Mouse (Mus musculus): ENCODE measurements around the gene Rarb. TPM values are rescaled to one million over a fixed set of nuclear protein-coding genes. Genes with fewer than 3 reads are reported as not detected.
"Not testable (repeated sequence)": the region's sequence is repeated elsewhere in the genome, so short reads cannot be mapped to it uniquely, and the experiment has no call there.

Gene Rarb
- polyA plus RNA-seq, 1 experiment from 2014 or later: 6.1 TPM

DNA sequence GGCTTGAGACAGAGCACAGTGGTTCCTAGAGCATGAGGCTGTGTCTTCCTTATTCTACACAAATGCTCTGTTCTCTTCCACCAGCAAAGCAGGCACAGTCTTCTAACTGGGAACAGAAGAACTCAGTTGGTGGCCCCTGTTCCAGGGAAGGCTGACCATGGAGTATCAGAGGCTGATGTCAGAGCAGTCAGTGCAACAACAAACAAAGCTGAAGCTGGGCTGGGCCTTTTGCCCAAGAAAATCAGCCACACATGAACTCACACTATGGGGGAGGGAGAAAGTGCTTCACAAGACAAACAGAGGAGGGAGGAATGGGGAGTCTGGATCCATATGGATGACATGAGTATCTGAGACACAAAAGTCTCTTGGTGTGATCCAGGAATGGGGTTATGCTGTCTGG, 56.2 kb downstream of the Rarb start:
- H3K4me3 ChIP-seq: no peak overlapping the region
- no peak overlapping the region for H3K27ac ChIP-seq
- no peaks in the 10 kb centered on the region for H3K36me3 ChIP-seq (ENCODE audit: poor library complexity, severe bottlenecking)
- no peaks in the 10 kb centered on the region for H3K9me3 ChIP-seq (replicated peaks)
- H3K4me1 ChIP-seq: 0 out of 2 replicates have a peak, but pooled peaks cover 4% of the 10 kb centered on the region
- ATAC-seq: no peak
- no peak overlapping the region for H3K4me2 ChIP-seq
- H3K27me3 ChIP-seq: no peaks in the 10 kb centered on the region
- H3K9ac ChIP-seq: no peak overlapping the region

DNA sequence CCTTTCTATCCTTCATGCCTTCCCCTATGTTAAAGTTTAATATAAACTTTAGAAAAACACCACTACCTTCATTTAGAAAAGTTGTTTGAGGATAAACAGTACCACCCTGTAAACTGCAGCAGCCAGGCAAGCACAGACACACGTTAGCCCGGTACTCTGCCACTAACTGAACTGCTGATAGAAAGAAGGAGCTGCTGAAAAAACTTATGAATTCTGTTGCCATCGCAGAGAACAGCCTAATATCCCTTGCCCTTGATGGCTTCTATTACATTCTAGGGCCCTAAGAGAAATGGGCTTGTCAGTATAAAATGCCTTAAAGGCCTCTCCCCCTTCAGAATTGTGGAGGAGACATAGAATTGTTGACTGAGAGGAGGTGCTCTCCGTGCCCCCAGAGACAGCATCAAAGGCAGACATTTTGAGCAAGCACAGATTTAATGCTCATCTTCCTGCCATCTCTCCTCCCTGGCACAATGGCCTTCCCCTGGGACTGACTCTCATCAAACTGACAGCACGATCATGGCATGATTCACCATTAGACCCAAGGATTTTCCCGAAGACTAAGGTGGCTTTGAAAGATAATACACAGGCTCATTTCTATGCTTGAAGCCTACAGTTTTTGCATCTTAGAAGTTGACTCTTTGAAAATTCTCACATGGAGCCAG, 60.1 kb downstream of the Rarb start:
- no peak overlapping the region for H3K9ac ChIP-seq
- ATAC-seq: 0 out of 2 replicates have a peak, but pooled peaks have one; percentile 27
- no peaks in the 10 kb centered on the region for H3K27me3 ChIP-seq
- H3K4me2 ChIP-seq: no peak overlapping the region
- H3K36me3 ChIP-seq (ENCODE audit: poor library complexity, severe bottlenecking): no peaks in the 10 kb centered on the region
- no peaks in the 10 kb centered on the region for H3K9me3 ChIP-seq (replicated peaks)
- H3K4me3 ChIP-seq: no peak overlapping the region
- 0 out of 2 replicates have a peak, but pooled peaks cover 4% of the 10 kb centered on the region for H3K4me1 ChIP-seq
- WGBS: 76% methylated on average over 6 of the region's 6 CpGs
- no peak overlapping the region for H3K27ac ChIP-seq

DNA sequence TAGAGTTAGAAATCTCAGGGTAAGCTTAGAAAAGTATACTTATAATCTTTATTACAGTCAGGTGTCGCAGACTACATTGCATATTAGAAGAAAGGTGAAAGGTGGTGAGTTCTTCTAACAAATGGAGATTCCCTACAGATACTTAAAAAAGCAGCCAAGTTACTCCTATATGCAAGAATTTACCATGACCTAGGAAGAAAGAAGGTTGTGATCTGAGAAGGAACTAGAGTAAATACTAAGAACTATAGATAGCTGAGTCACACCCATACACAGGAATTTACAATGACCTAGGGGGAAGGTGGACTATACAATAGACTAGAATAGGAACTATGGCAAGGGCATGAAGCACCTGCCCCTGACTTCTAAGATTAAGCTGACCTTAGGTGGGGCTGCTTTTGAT, 63.4 kb downstream of the Rarb start:
- H3K4me1 ChIP-seq; H3K4me3 ChIP-seq; H3K9me3 ChIP-seq (replicated peaks); H3K4me2 ChIP-seq; H3K27ac ChIP-seq; H3K9ac ChIP-seq; H3K27me3 ChIP-seq; ATAC-seq; H3K36me3 ChIP-seq (ENCODE audit: poor library complexity, severe bottlenecking): not testable (repeated sequence)
- WGBS: 98% methylated on average over 1 of the region's 1 CpGs

DNA sequence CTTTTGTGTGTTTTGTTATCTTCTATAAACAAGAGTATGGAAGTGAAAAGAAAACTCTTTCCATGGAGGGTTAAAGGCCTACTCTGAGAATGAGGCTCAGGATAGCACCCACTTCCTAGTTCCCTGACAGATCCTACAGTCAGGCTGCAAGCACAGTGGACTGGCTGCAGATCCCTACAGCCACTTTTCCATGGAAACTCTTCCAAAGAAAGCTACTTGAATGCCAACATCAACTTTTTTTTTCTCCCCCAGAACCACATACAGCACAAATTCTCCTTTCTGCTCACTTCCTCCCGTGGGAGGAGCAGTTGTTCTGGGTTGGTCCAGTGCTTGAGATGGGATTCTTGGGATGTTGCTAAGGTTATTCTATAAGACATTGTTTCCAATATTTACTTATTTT, 66.3 kb downstream of the Rarb start:
- Histone ChIP-seq H3K36me3 (ENCODE audit: poor library complexity, severe bottlenecking) (no peaks in the 10 kb centered on the region), H3K9me3 (replicated peaks) (no peaks in the 10 kb centered on the region), H3K4me1 (no peaks in the 10 kb centered on the region), H3K9ac (no peak overlapping the region), H3K4me2 (no peak overlapping the region), H3K4me3 (no peak overlapping the region), H3K27ac (no peak overlapping the region), H3K27me3 (peaks cover 5% of the 10 kb centered on the region; the same call in 1 of the 2 replicates)
- no peak for ATAC-seq
- 75% methylated on average over 1 of the region's 1 CpGs for WGBS

DNA sequence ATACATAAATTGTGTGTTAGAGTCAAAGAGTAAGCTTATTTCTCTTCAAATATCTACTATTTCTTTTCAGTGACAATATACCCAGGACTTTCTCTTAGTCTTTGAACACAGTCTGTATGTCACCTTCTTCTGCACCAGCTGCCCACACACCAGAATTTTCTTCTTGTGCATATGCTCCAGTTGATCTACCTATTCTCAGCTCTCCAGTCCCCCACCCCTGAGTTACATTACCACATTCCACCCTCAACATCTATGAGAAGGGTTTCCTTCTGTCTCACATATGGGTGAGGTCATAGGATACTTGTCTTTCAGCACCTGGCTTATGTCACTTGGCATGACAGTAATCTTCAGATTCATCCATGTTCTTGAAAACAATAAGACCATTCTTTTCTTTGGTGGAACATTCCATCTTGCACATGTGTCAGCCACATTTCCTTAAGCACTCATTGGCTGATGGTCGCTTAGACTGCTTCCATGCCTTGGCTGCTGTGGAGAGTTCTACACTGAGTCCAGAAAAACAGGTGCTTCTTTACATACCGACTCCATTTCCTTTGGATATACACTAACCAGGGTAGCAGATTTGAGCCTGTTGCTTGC, 71.9 kb downstream of the Rarb start:
- H3K4me2 ChIP-seq: no peak overlapping the region
- 88% methylated on average over 2 of the region's 2 CpGs for WGBS
- no peaks in the 10 kb centered on the region for H3K9me3 ChIP-seq (replicated peaks)
- no peak overlapping the region for H3K4me3 ChIP-seq
- ATAC-seq: no peak
- H3K27me3 ChIP-seq: peaks cover 14% of the 10 kb centered on the region
- H3K27ac ChIP-seq: no peak overlapping the region
- no peaks in the 10 kb centered on the region for H3K36me3 ChIP-seq (ENCODE audit: poor library complexity, severe bottlenecking)
- H3K4me1 ChIP-seq: no peaks in the 10 kb centered on the region
- no peak overlapping the region for H3K9ac ChIP-seq

DNA sequence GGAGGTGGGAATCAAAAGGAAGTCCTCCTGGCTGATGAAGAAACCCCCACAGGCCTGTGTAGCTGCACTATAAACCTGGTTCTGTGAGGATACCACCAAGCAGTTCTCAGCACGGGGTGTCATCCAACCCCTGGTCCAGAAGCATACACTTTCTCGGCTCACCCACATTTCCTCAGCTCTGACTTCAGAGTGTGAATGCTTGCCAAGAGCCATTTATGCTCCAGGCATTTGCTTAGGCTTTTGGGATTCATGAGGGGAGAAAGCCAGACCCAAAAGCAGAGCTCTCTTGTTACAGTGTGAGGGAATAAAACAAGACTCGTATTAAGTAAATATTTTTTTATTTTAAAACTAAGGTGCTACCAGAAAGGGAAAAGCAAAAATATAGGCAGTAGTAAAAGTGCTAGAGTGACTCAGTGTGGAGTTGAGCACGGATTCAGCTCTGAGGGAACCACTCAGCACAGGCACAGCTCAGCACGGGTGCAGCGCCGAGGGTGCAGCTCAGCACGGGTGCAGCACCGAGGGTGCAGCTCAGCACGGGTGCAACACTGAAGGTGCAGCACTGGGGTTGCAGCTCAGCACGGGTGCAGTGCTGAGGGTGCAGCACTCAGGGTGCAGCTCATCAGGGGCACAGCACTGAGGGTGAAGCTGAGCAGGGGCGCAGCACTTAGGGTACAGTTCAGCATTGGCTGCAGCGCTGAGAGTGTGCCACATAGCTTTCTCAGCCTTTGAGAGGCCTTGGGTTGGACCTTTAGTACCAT, 77.8 kb downstream of the Rarb start:
- Histone ChIP-seq H3K27me3 (peaks cover 30% of the 10 kb centered on the region), H3K4me3 (no peak overlapping the region), H3K36me3 (ENCODE audit: poor library complexity, severe bottlenecking) (no peaks in the 10 kb centered on the region), H3K9me3 (replicated peaks) (no peaks in the 10 kb centered on the region), H3K4me2 (no peak overlapping the region), H3K4me1 (no peaks in the 10 kb centered on the region), H3K27ac (no peak overlapping the region), H3K9ac (no peak overlapping the region)
- 78% methylated on average over 13 of the region's 13 CpGs for WGBS
- peak; percentile 30; the same call in 1 of the 2 replicates for ATAC-seq

DNA sequence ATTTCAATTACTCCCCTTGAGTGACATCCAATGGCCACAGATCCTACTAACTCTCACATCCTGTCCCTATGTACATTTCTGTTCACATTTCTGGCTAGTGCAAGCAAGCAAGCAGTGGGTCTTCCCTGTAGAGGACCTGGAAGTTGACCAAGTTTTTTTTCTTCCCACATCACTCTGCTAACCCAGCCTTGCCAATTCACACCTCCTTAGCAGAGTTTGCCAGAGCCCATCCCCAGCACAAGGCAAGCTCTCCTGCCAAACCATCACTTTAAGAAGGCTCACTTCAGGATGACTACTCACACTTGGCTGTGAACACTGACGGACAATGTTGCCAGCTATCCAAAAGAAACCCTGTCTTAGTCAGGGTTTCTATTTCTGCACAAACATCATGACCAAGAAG, 80.4 kb downstream of the Rarb start:
- Histone ChIP-seq H3K9ac (no peak overlapping the region), H3K4me1 (peaks cover 12% of the 10 kb centered on the region), H3K4me2 (no peak overlapping the region), H3K27me3 (peaks cover 37% of the 10 kb centered on the region), H3K4me3 (no peak overlapping the region), H3K9me3 (replicated peaks) (no peaks in the 10 kb centered on the region), H3K27ac (no peak overlapping the region), H3K36me3 (ENCODE audit: poor library complexity, severe bottlenecking) (no peaks in the 10 kb centered on the region)
- WGBS: 93% methylated on average over 1 of the region's 1 CpGs
- peak; percentile 31; the same call in 1 of the 2 replicates for ATAC-seq

DNA sequence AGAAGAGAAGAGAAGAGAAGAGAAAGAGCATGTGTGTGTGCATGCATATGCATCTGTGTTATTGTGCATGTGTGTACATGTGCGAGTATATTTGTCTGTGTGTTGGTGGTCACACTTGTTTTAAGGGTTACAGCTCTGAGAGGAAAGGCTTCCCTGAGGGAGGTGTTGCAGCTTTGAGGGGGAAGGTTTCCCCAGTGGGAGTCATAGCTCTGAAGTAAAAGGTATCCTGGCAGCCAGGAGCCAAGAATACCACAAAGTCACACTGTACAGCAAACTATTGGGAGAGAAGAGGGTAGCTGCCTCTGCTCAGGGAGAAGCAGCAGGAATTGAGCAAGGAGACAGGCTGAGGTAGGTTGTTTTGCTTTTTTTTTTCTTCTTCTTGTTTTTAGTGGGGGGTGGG, 81.2 kb downstream of the Rarb start:
- Histone ChIP-seq H3K4me2 (no peak overlapping the region), H3K4me3 (no peak overlapping the region), H3K27me3 (peaks cover 37% of the 10 kb centered on the region), H3K36me3 (ENCODE audit: poor library complexity, severe bottlenecking) (no peaks in the 10 kb centered on the region), H3K9ac (no peak overlapping the region), H3K9me3 (replicated peaks) (no peaks in the 10 kb centered on the region), H3K27ac (no peak overlapping the region), H3K4me1 (peaks cover 19% of the 10 kb centered on the region)
- 86% methylated on average over 1 of the region's 1 CpGs for WGBS
- no peak for ATAC-seq

DNA sequence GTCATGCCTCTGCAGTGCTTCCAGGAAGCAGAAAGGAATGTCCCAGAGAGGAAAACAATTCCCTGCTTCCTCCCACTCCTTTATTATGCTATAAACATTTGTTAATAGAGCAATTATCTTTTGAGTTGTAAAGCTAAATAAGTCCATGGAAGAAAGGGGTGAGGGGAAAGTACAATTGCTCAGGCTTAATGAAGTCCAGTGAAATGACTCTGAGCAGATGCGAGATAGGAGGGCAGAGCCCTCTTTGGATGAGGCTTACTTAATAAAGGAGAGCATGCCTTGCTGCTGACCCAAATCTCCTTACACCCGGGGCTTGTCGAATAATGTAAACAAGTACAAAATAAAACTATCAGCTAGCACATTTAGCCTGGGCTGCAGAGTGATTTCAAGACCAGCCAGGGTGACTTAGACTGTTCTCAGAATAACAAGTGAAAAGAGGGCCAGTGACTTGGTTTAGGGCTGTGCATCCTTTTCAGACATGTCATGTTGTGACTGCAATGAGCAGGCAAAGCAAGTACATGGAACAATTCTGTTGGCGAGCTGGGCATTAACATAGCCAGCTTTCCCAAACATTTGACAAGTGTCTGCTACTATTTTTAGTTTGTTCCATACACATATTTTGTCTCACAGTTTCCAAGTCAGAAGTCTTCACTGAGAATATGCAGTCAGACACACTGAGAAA, 83.5 kb downstream of the Rarb start:
- Histone ChIP-seq H3K4me2 (no peak overlapping the region), H3K4me3 (no peak overlapping the region), H3K27me3 (peaks cover 31% of the 10 kb centered on the region), H3K9ac (no peak overlapping the region), H3K27ac (no peak overlapping the region), H3K36me3 (ENCODE audit: poor library complexity, severe bottlenecking) (no peaks in the 10 kb centered on the region), H3K9me3 (replicated peaks) (no peaks in the 10 kb centered on the region), H3K4me1 (peaks cover 23% of the 10 kb centered on the region)
- 36% methylated on average over 4 of the region's 4 CpGs for WGBS
- ATAC-seq: no peak

DNA sequence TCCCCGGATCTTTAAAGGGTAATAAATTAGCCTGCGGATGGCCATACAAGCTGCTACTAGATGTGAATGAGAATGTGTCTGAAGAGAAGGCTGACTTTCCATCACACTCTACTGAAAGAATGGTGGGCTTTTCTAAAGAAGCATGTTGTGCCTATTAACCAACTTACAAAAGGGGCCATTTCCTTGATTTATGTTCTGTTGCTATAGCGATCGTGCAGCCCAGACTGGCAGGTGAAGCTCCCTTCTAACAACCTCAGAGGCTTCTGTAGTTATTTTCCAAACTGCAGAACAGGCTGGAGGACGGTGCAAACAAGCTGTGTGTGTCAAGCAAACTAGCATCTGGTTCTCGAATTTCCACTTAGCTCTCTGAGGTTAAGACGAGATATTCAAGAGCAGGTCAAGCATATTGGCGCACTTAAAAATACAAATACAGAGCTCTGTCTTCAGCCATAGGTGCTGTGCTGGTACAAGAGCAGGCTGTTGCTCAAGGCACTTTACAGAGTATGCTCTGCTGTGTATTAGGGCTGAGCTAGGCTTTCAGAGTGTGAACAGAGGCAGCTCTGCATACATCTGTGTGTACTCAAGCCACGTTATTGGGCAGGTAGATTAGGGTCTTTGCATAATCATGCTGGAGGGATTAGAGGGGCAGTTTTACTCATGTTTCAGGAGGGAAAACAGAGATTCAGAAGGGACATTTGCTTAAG, 85.2 kb downstream of the Rarb start:
- WGBS: 5% methylated on average over 9 of the region's 9 CpGs
- Histone ChIP-seq H3K27ac (no peak overlapping the region), H3K9ac (no peak overlapping the region), H3K9me3 (replicated peaks) (no peaks in the 10 kb centered on the region), H3K4me2 (0 out of 2 replicates have a peak overlapping the region, but pooled peaks have one; percentile 8), H3K4me1 (peaks cover 23% of the 10 kb centered on the region), H3K4me3 (no peak overlapping the region), H3K27me3 (peaks cover 25% of the 10 kb centered on the region), H3K36me3 (ENCODE audit: poor library complexity, severe bottlenecking) (no peaks in the 10 kb centered on the region)
- ATAC-seq: peak; percentile 61

DNA sequence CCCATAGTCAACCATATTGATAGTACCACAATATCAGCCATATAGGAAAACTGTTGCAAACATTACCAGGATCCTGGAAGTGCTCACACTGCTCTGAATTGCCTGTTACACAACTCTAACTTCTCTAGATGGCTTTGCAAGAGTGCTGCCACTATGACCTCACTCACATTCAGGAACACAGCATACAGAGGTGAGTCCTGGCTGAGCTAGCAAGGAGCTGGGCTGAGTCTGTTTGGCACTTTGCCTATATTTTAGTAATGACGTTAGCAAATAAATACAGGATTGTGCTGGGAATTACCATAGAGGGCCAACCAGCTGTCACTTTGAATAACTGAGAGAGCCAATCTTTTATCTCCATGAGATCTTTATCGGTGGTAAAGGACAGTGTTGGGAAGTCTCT, 86.9 kb downstream of the Rarb start:
- WGBS: 36% methylated on average over 2 of the region's 2 CpGs
- no peak overlapping the region for H3K4me3 ChIP-seq
- no peaks in the 10 kb centered on the region for H3K36me3 ChIP-seq (ENCODE audit: poor library complexity, severe bottlenecking)
- H3K27ac ChIP-seq: no peak overlapping the region
- ATAC-seq: peak; percentile 34; the same call in 1 of the 2 replicates
- H3K27me3 ChIP-seq: peaks cover 22% of the 10 kb centered on the region
- no peak overlapping the region for H3K4me2 ChIP-seq
- peaks cover 23% of the 10 kb centered on the region for H3K4me1 ChIP-seq
- H3K9ac ChIP-seq: no peak overlapping the region
- no peaks in the 10 kb centered on the region for H3K9me3 ChIP-seq (replicated peaks)
